Mouse (Mus musculus) kidney, postnatal 0 days (tissue): ENCODE measurements at regions not wholly inside any gene's neighbourhood (a gene's known extent, or its start where the extent isn't known, plus 50 kb on each side); places are given as distances from the start of the nearest gene placed in this dataset.

Experiments
- ATAC-seq: fragments of 200-750 bp; cut with Nextera tagmentation; replicated peaks from 2 replicates; pipeline ENCODE4 v1.8.0; 2017; ENCODE audit warnings: low read depth, moderate number of reproducible peaks, moderate TSS enrichment, moderate library complexity; ENCODE audit not compliant: low FRiP score
- DNase-seq: peaks from one replicate; pipeline ENCODE4 v3.0.0-alpha.2; 2016; ENCODE audit warnings: low spot score
- H3K27ac ChIP-seq: fragments of 300-500 bp; sonication (generic); 2 replicates; pipeline ENCODE4 v1.5.1; 2014; ENCODE audit warnings: mild to moderate bottlenecking
- H3K27me3 ChIP-seq: fragments of 300-500 bp; sonication (generic); 2 replicates; pipeline ENCODE4 v1.6.1; 2014; ENCODE audit warnings: low read length, mixed read lengths; ENCODE audit not compliant: insufficient read depth
- H3K36me3 ChIP-seq: fragments of 300-500 bp; sonication (generic); 2 replicates; pipeline ENCODE4 v1.6.1; 2014; ENCODE audit warnings: low read length, mixed read lengths; ENCODE audit not compliant: insufficient read depth
- H3K4me1 ChIP-seq: fragments of 300-500 bp; sonication (generic); replicated peaks from 2 replicates; pipeline ENCODE4 v1.6.1; 2014; ENCODE audit warnings: antibody characterized with exemption, low read length, mixed read lengths; ENCODE audit not compliant: insufficient read depth
- H3K4me2 ChIP-seq: fragments of 300-500 bp; sonication (generic); 2 replicates; pipeline ENCODE4 v1.6.1; 2014; ENCODE audit warnings: mild to moderate bottlenecking, low read length, moderate library complexity, mixed read lengths
- H3K4me3 ChIP-seq: fragments of 300-500 bp; sonication (generic); replicated peaks from 2 replicates; pipeline ENCODE4 v1.5.1; 2014; ENCODE audit warnings: low read depth, low read length
- H3K9ac ChIP-seq: fragments of 300-500 bp; sonication (generic); 2 replicates; pipeline ENCODE4 v1.6.1; 2014; ENCODE audit warnings: low read depth, low read length
- H3K9me3 ChIP-seq: fragments of 300-500 bp; sonication (generic); replicated peaks from 2 replicates; pipeline ENCODE4 v1.6.1; 2016; ENCODE audit warnings: low read length, inconsistent platforms, mixed read lengths
- CTCF ChIP-seq: IDR thresholded peaks from 2 replicates; pipeline ENCODE4 v1.5.1; 2016; ENCODE audit warnings: antibody characterized with exemption, low read depth, mild to moderate bottlenecking, moderate library complexity
- WGBS: fragments of 180-500 bp; shearing (Covaris S2); extraction: QIAGEN DNeasy Blood & Tissue Kit; methylation state at CpG from one replicate; pipeline ENCODE4 v1.1.7; 2014; 5-methylcytosine and 5-hydroxymethylcytosine counted together

- Histone ChIP-seq H3K4me1 (no peaks in the 10 kb centered on the region), H3K27me3 (no peaks in the 10 kb centered on the region), H3K27ac (no peak overlapping the region), H3K36me3 (no peaks in the 10 kb centered on the region), H3K4me3 (no peak overlapping the region), H3K9ac (no peak overlapping the region), H3K9me3 (no peaks in the 10 kb centered on the region), H3K4me2 (peak overlapping the region; percentile 31; the same call in 1 of the 2 replicates)
- DNase-seq (peak; percentile 36), ATAC-seq (no peak)
- 60% methylated on average over 18 of the region's 18 CpGs for WGBS
- TF ChIP-seq CTCF: no peak
Observed at GRCm38 (mm10) chr7:69493062-69493930, 744.3 kb upstream of the Arrdc4 start.

- H3K27ac ChIP-seq: no peak overlapping the region
- peak overlapping the region; percentile 39; the same call in 1 of the 2 replicates for H3K4me2 ChIP-seq
- no peaks in the 10 kb centered on the region for H3K4me1 ChIP-seq
- no peaks in the 10 kb centered on the region for H3K27me3 ChIP-seq
- ATAC-seq: peak; percentile 66; the same call in 1 of the 2 replicates
- peak; percentile 93 for DNase-seq
- H3K4me3 ChIP-seq: no peak overlapping the region
- no peaks in the 10 kb centered on the region for H3K36me3 ChIP-seq
- WGBS: 32% methylated on average over 16 of the region's 16 CpGs
- no peak overlapping the region for H3K9ac ChIP-seq
- TF ChIP-seq CTCF: peak; percentile 97
- H3K9me3 ChIP-seq: no peaks in the 10 kb centered on the region
Observed at GRCm38 (mm10) chr7:69490566-69491466, 741.8 kb upstream of the Arrdc4 start.

GRCm38 (mm10) chr7:69488630-69489029, 739.6 kb upstream of the Arrdc4 start:
- 48% methylated on average over 6 of the region's 6 CpGs for WGBS
- no peaks in the 10 kb centered on the region for H3K4me1 ChIP-seq
- DNase-seq (no peak), ATAC-seq (no peak)
- no peak overlapping the region for H3K4me3 ChIP-seq
- H3K4me2 ChIP-seq: no peak overlapping the region
- no peak for TF ChIP-seq CTCF
- no peaks in the 10 kb centered on the region for H3K27me3 ChIP-seq
- H3K36me3 ChIP-seq: no peaks in the 10 kb centered on the region
- no peaks in the 10 kb centered on the region for H3K9me3 ChIP-seq
- H3K9ac ChIP-seq: no peak overlapping the region
- no peak overlapping the region for H3K27ac ChIP-seq

- ATAC-seq: no peak
- Histone ChIP-seq H3K9ac (no peak overlapping the region), H3K4me1 (no peaks in the 10 kb centered on the region), H3K4me2 (no peak overlapping the region), H3K27me3 (no peaks in the 10 kb centered on the region), H3K36me3 (no peaks in the 10 kb centered on the region), H3K27ac (no peak overlapping the region), H3K9me3 (no peaks in the 10 kb centered on the region), H3K4me3 (no peak overlapping the region)
- DNase-seq: peak; percentile 21
- WGBS: 45% methylated on average over 3 of the region's 3 CpGs
- no peak for TF ChIP-seq CTCF
Observed at GRCm38 (mm10) chr7:69487111-69487510, 738.1 kb upstream of the Arrdc4 start.

GRCm38 (mm10) chr7:69484552-69484951, 735.5 kb upstream of the Arrdc4 start:
- Histone ChIP-seq H3K9me3 (no peaks in the 10 kb centered on the region), H3K4me3 (no peak overlapping the region), H3K36me3 (no peaks in the 10 kb centered on the region), H3K27ac (no peak overlapping the region), H3K9ac (no peak overlapping the region), H3K4me1 (no peaks in the 10 kb centered on the region), H3K4me2 (no peak overlapping the region), H3K27me3 (no peaks in the 10 kb centered on the region)
- no peak for TF ChIP-seq CTCF
- DNase-seq: no peak
- no peak for ATAC-seq
- WGBS: 84% methylated on average over 4 of the region's 4 CpGs
